Mouse (Mus musculus): ENCODE data around the gene Parva.

Gene Parva

GRCm38 (mm10) chr7:112453805-112454214 lies 26.5 kb downstream of the Parva start:
- no peak for DNase-seq (ENCODE audit: low read depth, low spot score)
- H3K27me3 ChIP-seq (ENCODE audit: control insufficient read depth, insufficient read depth, low read length, poor library complexity, severe bottlenecking), result no peaks in the 10 kb centered on the region

GRCm38 (mm10) chr7:112454380-112454779 lies 27.1 kb downstream of the Parva start:
- H3K27me3 ChIP-seq (ENCODE audit: control insufficient read depth, insufficient read depth, low read length, poor library complexity, severe bottlenecking), result no peaks in the 10 kb centered on the region
- no peak for DNase-seq (ENCODE audit: low read depth, low spot score)
- no peaks in the 10 kb centered on the region for H3K36me3 ChIP-seq (ENCODE audit: control insufficient read depth, insufficient read depth, low read length, poor library complexity, severe bottlenecking)

More at GRCm38 (mm10) chr7:112453805-112454214, 26.5 kb downstream of the Parva start:
- no peaks in the 10 kb centered on the region for H3K36me3 ChIP-seq (ENCODE audit: control insufficient read depth, insufficient read depth, low read length, poor library complexity, severe bottlenecking)

DNA sequence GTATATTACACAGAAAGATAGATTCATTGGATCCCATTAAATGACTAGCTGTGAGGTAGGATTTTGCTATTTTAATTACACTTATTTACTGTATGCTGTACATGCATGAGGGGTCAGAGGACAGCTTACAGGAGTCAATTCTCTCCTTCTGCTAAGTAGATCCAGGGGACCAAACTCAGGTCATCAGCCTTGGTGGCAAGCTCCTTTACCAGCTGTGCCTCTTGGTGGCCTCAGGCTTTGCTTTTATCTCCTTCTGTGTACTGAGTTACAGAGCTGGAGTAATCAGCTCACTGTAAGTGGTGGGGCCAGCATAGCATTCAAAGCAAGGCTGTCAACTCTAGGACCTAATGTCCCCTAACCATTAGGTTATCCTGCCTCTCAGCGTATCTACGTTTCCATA lies 27.6 kb downstream of the Parva start:
- no peak for DNase-seq (ENCODE audit: low read depth, low spot score)
- H3K36me3 ChIP-seq (ENCODE audit: control insufficient read depth, insufficient read depth, low read length, poor library complexity, severe bottlenecking), result no peaks in the 10 kb centered on the region
- H3K27me3 ChIP-seq (ENCODE audit: control insufficient read depth, insufficient read depth, low read length, poor library complexity, severe bottlenecking), result no peaks in the 10 kb centered on the region

DNA sequence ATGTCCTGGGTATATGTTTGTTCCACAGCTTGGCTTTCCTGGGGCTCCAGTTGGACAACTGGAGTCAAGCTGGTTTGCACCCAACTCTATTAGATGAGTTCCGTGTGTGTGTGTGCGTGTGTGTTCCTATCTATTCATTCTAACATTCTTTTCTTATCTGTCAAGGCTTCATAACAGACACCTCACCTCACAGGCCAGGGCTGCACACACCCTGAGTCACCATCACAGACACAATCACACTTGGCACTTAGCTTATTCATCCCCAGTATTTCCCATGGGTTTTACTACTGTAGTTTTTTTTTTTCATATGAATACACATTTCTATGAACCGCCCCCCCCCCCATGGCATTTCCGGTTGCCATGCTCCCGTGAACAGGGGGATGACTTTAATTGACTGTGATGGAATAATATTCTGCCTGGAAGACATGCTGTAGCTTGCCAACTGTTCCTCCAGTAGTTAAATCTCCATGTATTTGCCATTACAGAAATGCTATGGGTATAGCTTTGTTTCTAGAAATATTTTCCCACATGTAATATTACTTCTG lies 28.3 kb downstream of the Parva start:
- Histone ChIP-seq H3K27me3 (ENCODE audit: control insufficient read depth, insufficient read depth, low read length, poor library complexity, severe bottlenecking) (no peaks in the 10 kb centered on the region), H3K36me3 (ENCODE audit: control insufficient read depth, insufficient read depth, low read length, poor library complexity, severe bottlenecking) (no peaks in the 10 kb centered on the region)
- DNase-seq (ENCODE audit: low read depth, low spot score), result no peak

- H3K27me3 ChIP-seq (ENCODE audit: control insufficient read depth, insufficient read depth, low read length, poor library complexity, severe bottlenecking), result no peaks in the 10 kb centered on the region
Observed at GRCm38 (mm10) chr7:112457373-112457772, 30.1 kb downstream of the Parva start.

DNA sequence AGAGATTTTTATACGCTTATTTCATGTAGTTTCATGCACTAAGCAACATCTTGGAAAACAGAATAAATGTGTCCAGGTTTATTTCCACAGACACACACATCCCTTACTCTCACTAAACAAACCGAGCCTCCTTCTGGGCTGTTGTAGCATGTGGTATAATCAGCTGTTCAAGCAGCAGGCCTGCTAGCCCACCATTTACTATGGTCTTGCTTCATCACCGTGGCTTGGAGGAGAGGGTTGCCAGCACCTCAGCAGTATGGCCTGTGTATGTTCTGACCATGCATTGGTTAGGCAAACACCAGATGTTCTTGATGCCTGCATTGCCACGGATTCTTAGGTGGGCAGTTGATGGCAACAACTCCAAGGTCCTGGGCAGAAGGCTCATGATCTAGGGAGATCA lies 30.6 kb downstream of the Parva start:
- no peak for DNase-seq (ENCODE audit: low read depth, low spot score)
- Histone ChIP-seq H3K36me3 (ENCODE audit: control insufficient read depth, insufficient read depth, low read length, poor library complexity, severe bottlenecking) (no peaks in the 10 kb centered on the region), H3K27me3 (ENCODE audit: control insufficient read depth, insufficient read depth, low read length, poor library complexity, severe bottlenecking) (no peaks in the 10 kb centered on the region)

More at GRCm38 (mm10) chr7:112457373-112457772, 30.1 kb downstream of the Parva start:
- H3K36me3 ChIP-seq (ENCODE audit: control insufficient read depth, insufficient read depth, low read length, poor library complexity, severe bottlenecking), result no peaks in the 10 kb centered on the region
- no peak for DNase-seq (ENCODE audit: low read depth, low spot score)

DNA sequence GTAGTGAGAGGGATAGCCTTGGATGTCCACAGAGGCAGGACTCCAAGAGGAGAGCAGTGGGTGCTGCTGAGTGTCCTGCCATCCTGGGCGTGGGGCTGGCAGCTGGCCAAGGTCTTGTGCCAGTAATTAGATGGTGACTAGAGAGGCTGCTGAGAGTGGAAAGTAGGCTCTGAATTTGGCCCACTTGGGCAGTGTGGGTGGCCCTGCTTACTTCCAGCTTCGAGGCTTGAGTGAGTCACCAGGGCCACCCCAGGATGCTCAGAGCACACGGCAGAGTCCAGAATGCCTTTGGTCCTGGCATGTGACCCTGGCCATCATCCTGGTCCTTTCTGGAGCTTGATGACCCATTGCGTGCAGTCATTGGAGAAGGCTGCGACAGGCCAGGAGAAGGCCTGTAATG lies 31.1 kb downstream of the Parva start:
- no peak for DNase-seq (ENCODE audit: low read depth, low spot score)
- Histone ChIP-seq H3K36me3 (ENCODE audit: control insufficient read depth, insufficient read depth, low read length, poor library complexity, severe bottlenecking) (no peaks in the 10 kb centered on the region), H3K27me3 (ENCODE audit: control insufficient read depth, insufficient read depth, low read length, poor library complexity, severe bottlenecking) (no peaks in the 10 kb centered on the region)

DNA sequence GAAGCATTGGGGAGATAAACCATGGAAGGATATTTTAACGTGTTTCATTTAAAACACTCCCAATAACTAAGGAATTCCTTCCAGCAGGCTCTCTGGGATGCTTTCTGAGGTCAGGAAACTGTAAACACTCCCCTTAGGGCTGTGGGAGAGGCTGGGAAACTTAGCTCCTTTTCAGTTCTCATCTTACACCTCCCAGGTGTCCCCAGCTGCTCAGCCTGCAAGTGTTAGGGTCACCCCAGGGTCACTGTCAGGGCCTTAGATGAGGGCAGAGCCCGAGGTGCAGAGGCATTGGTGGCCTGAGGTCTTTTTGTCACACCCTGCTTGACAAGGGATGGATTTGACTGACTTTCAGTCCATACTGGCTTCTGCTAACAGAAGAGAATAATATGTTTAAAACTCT lies 35.8 kb downstream of the Parva start:
- no peak for DNase-seq (ENCODE audit: low read depth, low spot score)
- no peaks in the 10 kb centered on the region for H3K36me3 ChIP-seq (ENCODE audit: control insufficient read depth, insufficient read depth, low read length, poor library complexity, severe bottlenecking)
- no peaks in the 10 kb centered on the region for H3K27me3 ChIP-seq (ENCODE audit: control insufficient read depth, insufficient read depth, low read length, poor library complexity, severe bottlenecking)

- Histone ChIP-seq H3K27me3 (ENCODE audit: control insufficient read depth, insufficient read depth, low read length, poor library complexity, severe bottlenecking) (no peaks in the 10 kb centered on the region), H3K36me3 (ENCODE audit: control insufficient read depth, insufficient read depth, low read length, poor library complexity, severe bottlenecking) (no peaks in the 10 kb centered on the region)
- no peak for DNase-seq (ENCODE audit: low read depth, low spot score)
Observed at GRCm38 (mm10) chr7:112465920-112466319, 38.6 kb downstream of the Parva start.

- no peak for DNase-seq (ENCODE audit: low read depth, low spot score)
- Histone ChIP-seq H3K27me3 (ENCODE audit: control insufficient read depth, insufficient read depth, low read length, poor library complexity, severe bottlenecking) (no peaks in the 10 kb centered on the region), H3K36me3 (ENCODE audit: control insufficient read depth, insufficient read depth, low read length, poor library complexity, severe bottlenecking) (no peaks in the 10 kb centered on the region)
Observed at GRCm38 (mm10) chr7:112466786-112467185, 39.5 kb downstream of the Parva start.

DNA sequence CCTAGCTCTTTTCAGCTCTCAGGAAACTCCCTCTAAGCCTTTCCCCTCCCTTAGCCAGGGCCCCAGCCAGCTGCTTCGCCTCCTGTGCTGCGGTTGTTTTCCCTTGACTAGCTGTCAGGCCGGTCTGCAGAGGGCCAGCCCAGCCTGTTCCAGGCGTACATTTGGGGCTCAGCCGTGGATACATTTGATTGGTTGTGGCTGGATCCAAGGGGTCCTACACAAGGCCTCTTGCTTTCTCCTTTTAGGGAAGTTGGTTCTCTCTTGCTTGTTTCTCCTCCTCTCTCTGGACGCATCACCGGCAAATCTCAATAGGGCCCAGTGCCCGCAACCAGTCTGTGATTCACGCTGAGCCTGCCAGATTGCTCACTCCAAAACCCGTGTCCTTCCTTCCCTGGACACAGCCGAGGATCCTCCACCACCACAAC lies 40.4 kb downstream of the Parva start:
- Histone ChIP-seq H3K36me3 (ENCODE audit: control insufficient read depth, insufficient read depth, low read length, poor library complexity, severe bottlenecking) (no peaks in the 10 kb centered on the region), H3K27me3 (ENCODE audit: control insufficient read depth, insufficient read depth, low read length, poor library complexity, severe bottlenecking) (no peaks in the 10 kb centered on the region)
- no peak for DNase-seq (ENCODE audit: low read depth, low spot score)

- Histone ChIP-seq H3K36me3 (ENCODE audit: control insufficient read depth, insufficient read depth, low read length, poor library complexity, severe bottlenecking) (no peaks in the 10 kb centered on the region), H3K27me3 (ENCODE audit: control insufficient read depth, insufficient read depth, low read length, poor library complexity, severe bottlenecking) (no peaks in the 10 kb centered on the region)
- DNase-seq (ENCODE audit: low read depth, low spot score), result peak; percentile 45
Observed at GRCm38 (mm10) chr7:112469817-112470216, 42.5 kb downstream of the Parva start.

DNA sequence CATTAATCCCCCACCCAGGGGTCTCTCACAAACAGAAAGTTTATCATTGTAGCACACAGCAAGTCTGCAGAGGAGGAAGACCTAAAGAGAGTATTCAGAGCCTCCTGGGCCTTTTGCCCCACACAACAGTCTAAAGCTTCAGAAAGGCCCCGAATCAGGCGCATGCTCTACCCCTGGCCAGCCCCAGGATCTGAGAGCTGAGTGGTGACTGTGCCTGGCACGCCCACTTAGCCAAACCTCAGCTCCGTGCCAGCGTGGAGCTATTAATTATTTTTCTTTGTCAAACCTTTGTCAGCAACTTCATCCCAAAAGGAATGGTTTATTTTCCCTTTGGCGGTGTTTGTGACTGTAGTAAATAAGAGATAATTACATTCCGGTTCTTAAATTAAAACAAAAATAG lies 44.0 kb downstream of the Parva start:
- Histone ChIP-seq H3K36me3 (ENCODE audit: control insufficient read depth, insufficient read depth, low read length, poor library complexity, severe bottlenecking) (no peaks in the 10 kb centered on the region), H3K27me3 (ENCODE audit: control insufficient read depth, insufficient read depth, low read length, poor library complexity, severe bottlenecking) (no peaks in the 10 kb centered on the region)
- no peak for DNase-seq (ENCODE audit: low read depth, low spot score)

DNA sequence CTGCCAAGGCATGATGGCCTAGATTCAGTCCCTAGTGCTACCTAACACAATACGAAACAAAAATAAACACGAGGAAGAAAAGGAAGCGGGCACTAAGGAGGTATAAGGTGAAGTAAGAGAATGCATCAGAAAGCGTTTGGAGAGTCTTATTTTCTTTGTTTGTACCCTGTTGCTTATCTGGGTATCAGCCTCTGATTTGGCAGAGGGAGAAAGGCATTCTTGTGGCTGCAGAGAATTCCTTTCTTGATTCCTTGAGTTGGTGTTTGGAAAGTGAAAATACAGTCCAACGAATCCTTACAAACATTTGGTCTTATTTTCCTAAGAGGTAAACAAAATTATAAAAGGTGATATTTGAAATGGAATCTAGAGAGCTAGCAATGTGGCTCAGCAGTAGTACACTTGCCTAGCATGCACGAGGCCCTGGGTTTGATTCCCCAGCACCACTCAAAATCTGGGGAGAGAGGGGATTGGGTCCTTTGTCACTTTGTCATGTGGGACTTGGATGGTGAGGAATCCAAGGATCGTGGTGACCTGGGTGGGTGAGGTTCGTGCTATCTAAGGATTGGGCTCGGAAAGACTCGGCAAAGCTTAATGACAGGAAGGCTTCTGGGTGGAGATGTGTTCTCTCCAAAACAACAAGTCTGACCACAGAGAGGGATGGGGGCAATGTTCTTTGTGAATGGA lies 44.9 kb downstream of the Parva start:
- Histone ChIP-seq H3K27me3 (ENCODE audit: control insufficient read depth, insufficient read depth, low read length, poor library complexity, severe bottlenecking) (no peaks in the 10 kb centered on the region), H3K36me3 (ENCODE audit: control insufficient read depth, insufficient read depth, low read length, poor library complexity, severe bottlenecking) (no peaks in the 10 kb centered on the region)
- DNase-seq (ENCODE audit: low read depth, low spot score), result no peak

DNA sequence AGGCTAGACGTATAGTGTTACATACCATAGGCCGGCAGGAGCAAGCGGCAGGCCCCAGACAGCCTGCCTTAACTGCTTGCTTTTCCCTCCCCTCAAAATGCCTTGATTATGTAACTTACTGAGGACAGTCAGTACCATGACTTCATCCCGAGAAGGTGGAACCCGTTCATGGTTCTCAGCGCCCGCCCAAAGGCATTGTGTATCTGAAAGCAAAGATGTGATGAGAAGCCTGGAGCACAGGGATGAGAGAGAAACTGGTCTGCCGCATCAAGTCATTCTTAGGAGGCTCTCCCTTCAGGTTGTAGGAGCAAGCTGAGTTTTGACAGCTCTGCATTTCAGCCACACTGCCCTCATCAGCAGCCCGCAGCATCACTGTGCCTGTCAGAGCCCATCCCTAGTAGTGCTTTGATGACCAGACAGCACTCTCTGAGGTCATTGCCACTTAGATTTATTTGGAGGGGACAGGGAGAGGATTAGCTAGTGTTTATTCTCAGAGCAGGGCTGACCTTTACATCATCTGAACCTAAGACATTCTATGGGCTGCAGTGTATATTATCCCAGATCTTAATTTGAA lies 45.5 kb downstream of the Parva start:
- no peaks in the 10 kb centered on the region for H3K27me3 ChIP-seq (ENCODE audit: control insufficient read depth, insufficient read depth, low read length, poor library complexity, severe bottlenecking)
- no peak for DNase-seq (ENCODE audit: low read depth, low spot score)

More for the DNA sequence above, 45.5 kb downstream of the Parva start:
- H3K36me3 ChIP-seq (ENCODE audit: control insufficient read depth, insufficient read depth, low read length, poor library complexity, severe bottlenecking), result no peaks in the 10 kb centered on the region
